Mouse (Mus musculus) CH12.LX (cell line): ENCODE measurements around the gene Cdk9.

ENCODE experiments used
- BHLHE40 ChIP-seq: IDR thresholded peaks from 2 replicates; pipeline ENCODE4 v1.6.1; 2011; ENCODE audit warnings: mild to moderate bottlenecking, low read depth, low read length, improper control_type of control experiment
- CHD1 ChIP-seq: IDR thresholded peaks from 2 replicates; pipeline ENCODE4 v1.6.1; 2012; ENCODE audit warnings: low read depth, low read length, improper control_type of control experiment, inconsistent platforms
- CTCF ChIP-seq, 2 experiments: IDR thresholded peaks in 1 of 2; conservative IDR thresholded peaks in 1 of 2; 2 replicates each; pipeline ENCODE4 v1.5.1; 2011 to 2012; ENCODE audit warnings: low read depth in 2 of 2, low read length in 2 of 2, improper control_type of control experiment in 1 of 2, inconsistent platforms in 1 of 2, mild to moderate bottlenecking in 1 of 2, moderate library complexity in 1 of 2
- KAT2A ChIP-seq: IDR thresholded peaks from 2 replicates; pipeline ENCODE4 v1.6.1; 2012; ENCODE audit warnings: low read length, improper control_type of control experiment, inconsistent platforms; ENCODE audit not compliant: insufficient replicate concordance
- MAFK ChIP-seq: IDR thresholded peaks from 2 replicates; pipeline ENCODE4 v1.6.1; 2011; ENCODE audit warnings: low read length, improper control_type of control experiment; ENCODE audit not compliant: insufficient replicate concordance
- MAX ChIP-seq: IDR thresholded peaks from 2 replicates; pipeline ENCODE4 v1.6.1; 2011; ENCODE audit warnings: low read length, improper control_type of control experiment
- MEF2A ChIP-seq: IDR thresholded peaks from 2 replicates; pipeline ENCODE4 v1.6.1; 2014; ENCODE audit warnings: low read depth, mild to moderate bottlenecking, inconsistent platforms, low read length, improper control_type of control experiment, borderline replicate concordance
- NRF1 ChIP-seq: IDR thresholded peaks from 2 replicates; pipeline ENCODE4 v1.6.1; 2014; ENCODE audit warnings: low read depth, mild to moderate bottlenecking, inconsistent platforms, low read length, improper control_type of control experiment, moderate library complexity
- POLR2A ChIP-seq: IDR thresholded peaks from 2 replicates; pipeline ENCODE4 v1.6.1; 2011; ENCODE audit warnings: low read depth, mild to moderate bottlenecking, improper control_type of control experiment, low read length
- RCOR1 ChIP-seq: conservative IDR thresholded peaks from 2 replicates; pipeline ENCODE4 v1.6.1; 2012; ENCODE audit warnings: low read depth, mild to moderate bottlenecking, inconsistent platforms, low read length, improper control_type of control experiment
- USF2 ChIP-seq: conservative IDR thresholded peaks from 2 replicates; pipeline ENCODE4 v1.6.1; 2011; ENCODE audit warnings: low read depth, low read length, improper control_type of control experiment

DNA sequence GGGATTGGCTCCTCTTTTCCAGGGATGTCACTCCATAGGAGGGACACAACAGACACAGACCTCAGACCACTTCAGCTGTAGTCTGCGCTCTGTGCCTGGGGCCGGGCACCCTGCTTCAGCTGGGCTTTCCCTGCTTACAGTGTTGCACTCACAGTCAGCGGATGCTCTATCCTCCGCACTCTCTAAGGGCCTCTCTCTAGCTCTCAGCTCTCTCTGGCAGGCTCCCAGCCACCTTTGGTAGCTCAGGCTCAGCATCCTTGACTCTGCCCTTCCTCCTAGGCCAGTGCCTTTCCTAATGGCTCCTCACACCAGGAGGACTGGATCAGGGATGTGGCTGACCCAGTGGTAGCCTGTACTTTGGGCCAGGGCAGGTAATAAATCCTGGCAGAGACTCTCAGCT is 19.0 kb upstream of the Cdk9 start:
- no peak for TF ChIP-seq CTCF (conservative IDR thresholded peaks at IDR 0.05 in 1 of 2, IDR thresholded peaks at IDR 0.05 in 1 of 2; ENCODE audit: low read depth in 2 of 2, low read length in 2 of 2)
- no peak for TF ChIP-seq NRF1
- TF ChIP-seq KAT2A: no peak
- no peak for TF ChIP-seq MAX
- no peak for TF ChIP-seq RCOR1
- no peak for TF ChIP-seq POLR2A
- no peak for TF ChIP-seq USF2
- no peak for TF ChIP-seq MEF2A
- TF ChIP-seq CHD1: no peak
- TF ChIP-seq MAFK: no peak
- TF ChIP-seq BHLHE40: no peak
